Mouse (Mus musculus): ENCODE data around the gene Golph3. TPM values are rescaled to one million over a fixed set of nuclear protein-coding genes. Genes with fewer than 3 reads are reported as not detected.

Golph3 gene
- 10 to 100 TPM; 59.5 to 59.7 TPM for total RNA-seq (2021)
- long read RNA-seq, experiment 1, transcript Golph3-201 (4 exons, 2,652 nt) = major isoform, 45 of 56 reads
- long read RNA-seq, experiment 1, partial matches to known transcripts = 5 of 56 reads
- long read RNA-seq, experiment 1, other reads (novel, unspliced or antisense) = 3 of 56 reads
- long read RNA-seq, experiment 2, transcript Golph3-201 (4 exons, 2,652 nt) = major isoform, 53 of 70 reads
- long read RNA-seq, experiment 2, partial matches to known transcripts = 8 of 70 reads
- long read RNA-seq, experiment 2, other reads (novel, unspliced or antisense) = 4 of 70 reads

- intact Hi-C loops (cut with DNase I; ENCODE audit: low total_unique reads) = no loop called here
Observed at GRCm38 (mm10) chr15:12321091-12321787, at the start of gene Golph3. Gene Golph3 (plus strand): TSS chr15:12321450.

DNA sequence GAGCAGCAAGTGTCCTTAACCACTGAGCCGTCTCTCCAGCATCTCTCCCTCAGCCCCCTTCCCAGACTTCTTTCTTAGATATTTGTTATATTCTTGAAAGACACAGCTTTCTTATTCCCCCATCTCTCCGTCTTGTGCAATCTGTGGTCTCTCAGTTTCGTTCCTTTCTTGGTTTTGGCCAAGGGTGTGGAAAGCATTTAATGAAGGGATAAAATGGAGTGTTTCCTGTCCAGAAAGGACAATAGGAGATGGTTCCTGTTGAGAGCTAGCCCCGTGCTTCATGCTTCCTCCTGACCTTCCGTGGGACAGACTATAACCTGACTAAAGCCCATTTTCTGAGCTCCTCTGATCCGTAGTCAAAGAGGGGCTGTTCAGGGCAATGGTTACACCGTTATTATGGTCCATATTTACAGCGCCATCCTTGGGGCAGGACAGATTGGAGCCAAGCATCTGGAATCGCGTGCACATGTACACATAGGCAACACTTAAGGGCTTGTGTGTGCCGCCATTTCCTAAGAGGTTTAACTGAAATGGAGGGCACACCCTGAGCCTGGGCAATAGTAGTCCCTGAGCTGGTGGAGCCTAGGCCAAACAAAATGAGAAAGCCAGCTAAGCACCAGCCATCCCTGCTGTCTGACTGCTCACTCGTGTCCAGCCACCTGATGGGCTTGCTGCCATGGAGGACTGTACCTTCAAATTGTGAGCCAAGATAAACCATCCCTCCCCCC is 47.8 kb upstream of the Golph3 start:
- no peak for DNase-seq
- intact Hi-C loops (cut with DNase I; ENCODE audit: low total_unique reads) = no loop called here

More at GRCm38 (mm10) chr15:12321091-12321787, at the start of gene Golph3:
- DNase-seq = peak; percentile 96

GRCm38 (mm10) chr15:12274053-12274769 is 47.0 kb upstream of the Golph3 start:
- intact Hi-C loops (cut with DNase I; ENCODE audit: low total_unique reads) = no loop called here
- no peak for DNase-seq

DNA sequence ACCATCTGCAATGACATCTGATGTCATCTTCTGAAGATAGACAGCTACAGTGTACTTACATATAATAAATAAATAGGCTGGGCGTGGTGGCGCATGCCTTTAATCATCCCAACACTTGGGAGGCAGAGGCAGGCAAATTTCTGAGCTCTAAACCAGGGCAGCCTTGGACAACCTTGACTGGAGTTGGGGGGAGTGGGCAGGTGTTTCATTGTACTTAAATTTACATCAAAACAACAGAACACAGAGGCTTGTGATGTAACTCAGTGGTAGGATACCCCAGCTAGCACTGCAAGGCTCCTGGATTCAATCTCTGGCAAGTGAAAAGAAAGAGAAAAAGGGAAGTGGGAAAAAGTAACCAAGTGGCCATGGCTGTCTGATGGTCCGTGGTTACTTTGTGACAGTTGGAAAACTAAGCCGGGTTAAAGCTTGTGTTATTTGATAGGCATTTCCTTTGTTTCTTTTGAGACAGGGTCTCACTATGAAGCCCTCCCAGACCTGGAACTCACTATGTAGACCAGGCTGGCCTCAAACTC is 46.1 kb upstream of the Golph3 start:
- intact Hi-C loops (cut with DNase I; ENCODE audit: low total_unique reads) = no loop called here
- no peak for DNase-seq

DNA sequence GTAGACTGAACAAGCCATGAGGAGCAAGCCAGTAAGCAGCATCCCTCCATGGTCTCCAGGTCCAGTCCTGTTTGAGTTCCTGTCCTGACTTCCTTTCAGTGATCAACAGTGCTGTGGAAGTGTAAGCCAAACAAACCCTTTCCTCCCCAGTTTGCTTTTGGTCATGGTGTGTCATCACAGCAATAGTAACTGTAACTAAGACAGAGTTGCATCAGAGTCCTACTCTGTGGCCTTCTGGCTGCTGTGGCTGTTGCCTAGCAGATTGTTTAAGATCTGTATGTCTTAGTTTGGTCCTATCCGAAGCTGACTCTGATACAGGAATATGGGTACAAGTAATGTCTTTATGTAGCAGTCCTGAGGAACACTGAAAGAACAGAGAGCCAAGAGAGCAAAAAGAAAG is 41.4 kb upstream of the Golph3 start:
- intact Hi-C loops (cut with DNase I; ENCODE audit: low total_unique reads) = no loop called here
- DNase-seq = no peak

- DNase-seq = no peak
- intact Hi-C loops (cut with DNase I; ENCODE audit: low total_unique reads) = no loop called here
Observed at GRCm38 (mm10) chr15:12284794-12285534, 36.3 kb upstream of the Golph3 start.

GRCm38 (mm10) chr15:12285535-12285809 is 35.8 kb upstream of the Golph3 start:
- DNase-seq = no peak
- intact Hi-C loops (cut with DNase I; ENCODE audit: low total_unique reads) = no loop called here

DNA sequence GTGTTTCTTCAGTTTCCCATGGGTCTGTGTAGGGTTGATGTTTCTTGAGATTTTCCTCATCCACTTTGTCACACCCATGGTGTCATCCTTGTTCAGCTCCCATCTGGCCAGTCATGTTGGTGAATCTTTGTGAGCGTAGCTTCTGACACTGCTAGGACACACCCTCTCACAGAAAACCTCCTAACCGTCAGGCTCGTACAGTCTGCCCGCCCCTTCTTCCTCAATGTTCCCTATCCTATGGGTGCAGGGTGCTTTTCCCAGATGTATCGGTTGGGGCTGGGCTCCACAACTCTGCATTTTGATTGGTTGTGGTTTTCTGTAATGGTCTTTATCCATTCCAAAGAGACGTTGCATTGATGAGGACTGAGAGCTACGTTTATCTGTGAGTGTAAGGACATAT is 30.9 kb upstream of the Golph3 start:
- intact Hi-C loops (cut with DNase I; ENCODE audit: low total_unique reads) = no loop called here
- DNase-seq = no peak

- DNase-seq = no peak
- intact Hi-C loops (cut with DNase I; ENCODE audit: low total_unique reads) = no loop called here
Observed at GRCm38 (mm10) chr15:12291757-12292156, 29.5 kb upstream of the Golph3 start.

DNA sequence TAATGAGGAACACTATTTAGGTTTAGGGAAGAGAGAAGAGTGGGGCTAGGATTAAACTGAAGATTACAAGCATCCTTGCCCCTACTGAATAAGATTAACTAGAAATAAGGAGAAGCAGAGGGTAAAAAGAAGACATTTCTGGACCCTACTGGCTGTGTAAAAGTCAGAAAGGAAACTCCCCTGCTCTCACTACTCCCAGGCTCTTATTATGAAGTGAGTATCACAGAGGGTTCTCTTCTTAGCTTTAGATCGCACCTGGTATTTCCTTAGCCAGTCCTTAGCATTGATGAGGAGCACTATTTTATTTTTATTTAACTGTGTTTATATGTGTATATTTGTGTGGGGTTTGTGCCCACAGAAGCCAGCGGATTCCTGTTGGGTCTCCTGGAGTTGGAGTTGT is 25.0 kb upstream of the Golph3 start:
- intact Hi-C loops (cut with DNase I; ENCODE audit: low total_unique reads) = no loop called here
- DNase-seq = no peak

- intact Hi-C loops (cut with DNase I; ENCODE audit: low total_unique reads) = no loop called here
Observed at GRCm38 (mm10) chr15:12298231-12298737, 23.0 kb upstream of the Golph3 start.

DNA sequence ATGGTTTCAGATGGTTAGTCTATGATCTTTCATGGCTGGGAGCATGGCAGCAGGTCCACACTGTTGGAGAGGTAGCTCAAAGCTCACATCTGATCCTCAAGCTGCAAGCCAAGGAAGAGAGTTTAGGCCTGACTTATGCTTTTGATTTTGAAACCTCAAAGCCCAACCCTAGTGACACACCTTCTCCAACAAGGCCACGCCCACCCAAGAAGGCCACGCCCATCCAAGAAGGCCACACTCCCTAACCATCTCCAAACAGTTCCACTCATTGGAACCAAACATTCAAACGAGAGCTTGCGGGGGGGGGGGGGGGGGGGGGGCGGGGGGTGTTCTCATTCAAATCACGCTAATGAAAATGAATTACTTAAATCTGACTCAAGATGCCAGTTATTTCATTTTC is 19.5 kb upstream of the Golph3 start:
- DNase-seq = no peak
- intact Hi-C loops (cut with DNase I; ENCODE audit: low total_unique reads) = no loop called here

More at GRCm38 (mm10) chr15:12298231-12298737, 23.0 kb upstream of the Golph3 start:
- DNase-seq = no peak

DNA sequence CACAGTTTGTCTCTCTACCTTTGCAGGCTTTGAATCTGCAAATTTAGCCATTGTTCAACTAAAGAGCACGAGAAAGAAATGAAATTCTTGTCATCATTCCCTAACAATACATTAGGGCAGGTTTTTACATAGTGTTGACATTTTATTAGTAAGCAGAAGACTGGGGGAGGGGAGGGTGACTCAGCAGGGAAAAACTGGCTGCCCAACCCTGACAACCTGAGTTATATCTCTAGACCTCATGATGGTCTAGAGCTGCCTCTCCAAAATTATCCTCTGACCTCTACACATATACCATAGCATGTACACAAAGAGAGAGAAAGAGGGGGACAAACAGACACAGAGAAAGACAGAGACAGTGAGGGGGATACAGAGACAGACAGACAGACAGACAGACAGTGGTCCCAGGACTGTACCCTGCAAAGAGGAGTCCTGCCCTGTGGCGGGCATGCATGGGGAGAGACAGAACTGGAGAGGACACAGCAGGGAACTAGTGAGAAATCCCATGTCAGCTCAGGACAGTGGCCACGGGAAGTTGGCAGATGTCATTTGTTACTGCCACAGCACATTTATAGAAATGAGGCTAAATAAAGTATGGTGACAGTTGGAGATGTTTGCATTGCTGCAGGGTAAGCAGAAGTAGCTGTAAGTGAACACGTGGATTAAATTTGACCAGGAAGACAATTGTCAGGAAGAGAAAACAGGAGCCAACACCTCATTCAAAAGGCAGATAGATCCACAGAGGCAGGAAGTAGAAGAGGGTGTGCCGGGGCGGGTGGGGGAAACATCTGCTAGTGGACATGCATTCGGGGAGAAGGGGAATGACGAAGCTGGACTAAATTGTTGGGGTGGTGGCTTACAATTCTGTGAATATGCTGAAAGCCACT is 14.8 kb upstream of the Golph3 start:
- peak; percentile 21 for DNase-seq
- intact Hi-C loops (cut with DNase I; ENCODE audit: low total_unique reads) = no loop called here

DNA sequence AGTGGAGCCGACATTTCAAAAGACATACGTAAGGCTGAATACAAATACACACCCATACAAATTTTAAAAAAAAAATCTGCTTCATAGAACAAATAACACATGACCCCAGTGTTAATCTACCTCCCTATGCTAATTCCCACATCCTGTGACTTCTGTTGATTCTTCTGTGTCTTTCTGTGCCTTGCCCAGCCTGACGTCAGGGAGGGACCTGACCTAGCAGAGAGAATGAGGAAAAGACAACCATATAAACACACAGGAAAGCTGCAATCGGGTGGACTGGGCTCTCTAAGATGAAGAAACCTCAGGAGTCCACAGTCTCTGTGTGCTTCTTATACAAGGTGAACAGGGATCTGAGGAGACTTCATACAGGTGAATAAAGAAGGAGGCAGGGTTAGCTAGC is 14.1 kb upstream of the Golph3 start:
- DNase-seq = no peak
- intact Hi-C loops (cut with DNase I; ENCODE audit: low total_unique reads) = no loop called here

DNA sequence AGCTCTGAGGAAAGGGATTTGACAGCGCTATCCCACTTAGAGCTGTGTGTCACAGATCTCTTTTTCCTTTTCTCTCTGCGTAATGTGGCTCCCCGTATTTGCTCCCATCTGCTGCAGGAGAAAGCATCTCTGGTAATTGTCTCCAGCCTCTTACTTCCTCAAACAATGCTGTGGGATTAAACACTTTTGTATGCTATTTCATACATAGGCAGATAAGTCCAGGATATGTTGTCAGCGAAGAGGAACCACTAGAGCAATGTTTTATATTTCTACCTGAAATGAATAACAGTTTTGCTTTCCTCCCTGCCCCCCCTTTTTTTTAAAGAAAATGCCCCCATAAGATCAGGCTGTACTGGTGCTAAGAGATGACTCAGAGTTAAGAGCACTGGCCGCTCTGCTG is 12.7 kb upstream of the Golph3 start:
- no peak for DNase-seq
- intact Hi-C loops (cut with DNase I; ENCODE audit: low total_unique reads) = no loop called here

DNA sequence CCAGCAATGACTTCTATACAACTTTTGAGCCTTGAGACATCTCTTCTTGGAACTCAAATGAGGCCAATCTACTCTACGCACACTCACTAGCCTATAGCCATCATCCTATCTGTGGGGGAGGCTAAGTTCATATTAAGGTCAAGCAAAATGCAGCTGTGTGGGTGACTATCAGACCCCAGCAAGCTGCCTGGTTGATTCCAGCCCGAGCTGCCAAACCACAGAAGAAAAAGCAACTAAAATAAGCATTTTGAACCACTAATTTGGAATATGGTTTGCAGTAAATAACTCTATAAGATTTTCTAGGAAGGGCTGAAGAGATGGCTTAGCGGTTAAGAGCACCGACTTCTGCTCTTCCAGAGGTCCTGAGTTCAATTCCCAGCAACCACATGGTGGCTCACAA is 10.6 kb upstream of the Golph3 start:
- intact Hi-C loops (cut with DNase I; ENCODE audit: low total_unique reads) = no loop called here
- no peak for DNase-seq

- intact Hi-C loops (cut with DNase I; ENCODE audit: low total_unique reads) = no loop called here
Observed at GRCm38 (mm10) chr15:12311465-12311864, 9.8 kb upstream of the Golph3 start.

GRCm38 (mm10) chr15:12313255-12313654 is 8.0 kb upstream of the Golph3 start:
- no peak for DNase-seq
- intact Hi-C loops (cut with DNase I; ENCODE audit: low total_unique reads) = no loop called here

More at GRCm38 (mm10) chr15:12311465-12311864, 9.8 kb upstream of the Golph3 start:
- DNase-seq = no peak
